Mouse (Mus musculus) embryonic facial prominence, embryonic 15.5 days (tissue): ENCODE results near the gene Pkn2. TPM values are rescaled to one million over a fixed set of nuclear protein-coding genes. Genes with fewer than 3 reads are reported as not detected.

Experiments
- ATAC-seq: fragments of 200-750 bp; cut with Nextera tagmentation; 2 replicates; pipeline ENCODE4 v1.8.0; 2017; ENCODE audit warnings: low read depth, moderate TSS enrichment; ENCODE audit not compliant: insufficient number of reproducible peaks, low FRiP score, low TSS enrichment
- H3K27ac ChIP-seq: fragments of 300-500 bp; sonication (generic); replicated peaks from 2 replicates; pipeline ENCODE4 v1.5.1; 2015; ENCODE audit warnings: mild to moderate bottlenecking, inconsistent platforms
- H3K27me3 ChIP-seq: fragments of 300-500 bp; sonication (generic); 2 replicates; pipeline ENCODE4 v1.6.1; 2015; ENCODE audit warnings: inconsistent platforms
- H3K36me3 ChIP-seq: fragments of 300-500 bp; sonication (generic); 2 replicates; pipeline ENCODE4 v1.6.1; 2015; ENCODE audit warnings: mild to moderate bottlenecking, inconsistent platforms
- H3K4me1 ChIP-seq: fragments of 300-500 bp; sonication (generic); 2 replicates; pipeline ENCODE4 v1.6.1; 2015; ENCODE audit warnings: inconsistent platforms
- H3K4me2 ChIP-seq: fragments of 300-500 bp; sonication (generic); replicated peaks from 2 replicates; pipeline ENCODE4 v1.6.1; 2015; ENCODE audit warnings: mild to moderate bottlenecking, inconsistent platforms
- H3K4me3 ChIP-seq: fragments of 300-500 bp; sonication (generic); replicated peaks from 2 replicates; pipeline ENCODE4 v1.5.1; 2015; ENCODE audit warnings: mild to moderate bottlenecking, inconsistent platforms
- H3K9ac ChIP-seq: fragments of 300-500 bp; sonication (generic); 2 replicates; pipeline ENCODE4 v1.6.1; 2015; ENCODE audit warnings: inconsistent platforms
- H3K9me3 ChIP-seq: fragments of 300-500 bp; sonication (generic); replicated peaks from 2 replicates; pipeline ENCODE4 v1.6.1; 2016; ENCODE audit warnings: inconsistent platforms
- WGBS: fragments of 180-500 bp; shearing (Covaris S2); methylation state at CpG from one replicate; pipeline ENCODE4 v1.1.7; 2015; 5-methylcytosine and 5-hydroxymethylcytosine counted together
- polyA plus RNA-seq: library from polyadenylated mRNA; unstranded; fragments of >200 nt; fragmentation: Nextera tagmentation; extraction: Ambion mirVana; gene quantifications from 2 replicates; pipeline ENCODE4 v1.2.1, GENCODE M21; 2015

The Pkn2 gene
- polyA plus RNA-seq, 1 experiment from 2014 or later: 41.4 TPM

DNA sequence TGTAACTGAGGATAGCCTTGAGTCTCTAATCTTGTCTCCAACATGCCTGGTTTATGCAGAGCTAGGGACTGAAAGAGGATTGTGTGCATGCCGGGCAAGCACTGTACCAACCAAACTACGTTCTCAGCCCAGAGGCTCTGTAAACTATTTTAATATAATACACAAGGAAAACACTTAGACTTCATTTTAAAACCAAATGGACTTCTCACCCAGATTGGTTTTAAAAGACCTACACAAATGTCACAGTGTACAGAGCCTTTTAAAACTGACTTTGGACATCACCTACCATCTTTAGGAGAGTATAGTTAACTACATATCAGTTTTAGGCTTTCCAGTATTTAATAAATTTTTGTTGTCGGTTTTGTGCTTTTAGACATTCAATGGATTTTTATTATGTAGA, 48.9 kb downstream of the Pkn2 start:
- H3K27ac ChIP-seq: no peak overlapping the region
- ATAC-seq: no peak
- H3K9ac ChIP-seq: no peak overlapping the region
- H3K27me3 ChIP-seq: no peaks in the 10 kb centered on the region
- peaks cover 9% of the 10 kb centered on the region for H3K36me3 ChIP-seq
- no peak overlapping the region for H3K4me3 ChIP-seq
- WGBS: 94% methylated on average over 3 of the region's 3 CpGs
- H3K9me3 ChIP-seq: no peaks in the 10 kb centered on the region
- H3K4me2 ChIP-seq: no peak overlapping the region
- no peaks in the 10 kb centered on the region for H3K4me1 ChIP-seq

DNA sequence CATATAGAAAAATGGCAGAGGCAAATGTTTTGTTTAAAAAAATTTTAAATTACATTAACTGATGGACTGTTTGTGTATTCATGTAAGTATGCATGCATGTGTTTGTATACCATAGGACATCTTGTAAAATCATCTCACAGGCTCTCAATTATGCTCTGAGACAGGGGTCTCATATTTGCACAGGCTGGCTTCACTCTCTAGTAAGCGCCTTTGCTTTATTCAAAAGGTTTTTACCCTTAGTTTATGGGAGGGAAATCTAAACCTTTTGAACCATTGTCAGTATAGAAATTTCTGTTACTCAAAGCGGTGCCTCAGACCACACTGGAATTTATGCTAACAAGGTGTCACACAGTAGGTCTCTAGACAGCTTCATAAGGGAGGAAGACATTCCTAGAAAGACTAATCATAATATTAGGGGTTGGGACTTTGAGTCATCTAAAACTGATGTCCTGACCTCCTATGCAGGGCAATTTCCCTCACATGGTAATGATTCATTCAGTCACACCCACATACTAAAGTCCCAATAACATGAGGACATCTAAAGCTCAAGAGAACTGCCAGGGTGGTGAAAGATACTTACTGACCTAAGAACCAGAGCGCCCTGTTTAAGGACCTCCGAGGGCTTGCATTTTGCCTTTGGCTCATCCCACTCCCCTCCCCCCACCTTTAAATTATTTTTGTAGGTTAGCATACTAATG, 55.2 kb downstream of the Pkn2 start:
- WGBS: 89% methylated on average over 4 of the region's 4 CpGs
- peaks cover 16% of the 10 kb centered on the region for H3K36me3 ChIP-seq
- no peak overlapping the region for H3K9ac ChIP-seq
- no peak for ATAC-seq
- no peak overlapping the region for H3K4me3 ChIP-seq
- no peak overlapping the region for H3K27ac ChIP-seq
- H3K4me1 ChIP-seq: no peaks in the 10 kb centered on the region
- H3K4me2 ChIP-seq: no peak overlapping the region
- no peaks in the 10 kb centered on the region for H3K27me3 ChIP-seq
- H3K9me3 ChIP-seq: no peaks in the 10 kb centered on the region

DNA sequence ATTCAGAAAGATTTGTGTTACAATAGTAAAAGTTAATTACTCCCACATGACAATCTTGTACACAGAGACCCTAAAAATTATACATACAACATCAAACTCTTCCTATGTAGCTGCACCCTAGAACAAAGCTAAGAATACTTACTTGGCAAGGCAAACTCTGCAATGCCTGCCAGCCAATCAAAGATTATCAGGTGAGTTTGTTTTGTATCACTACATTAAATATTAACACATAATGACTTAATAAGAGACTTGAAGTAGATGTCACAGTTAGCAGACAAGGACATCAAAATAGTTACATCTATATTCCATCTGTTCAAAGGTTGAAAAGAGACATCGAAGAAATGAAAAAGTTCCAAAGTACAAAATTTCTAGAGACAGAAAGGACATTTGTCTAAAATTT, 58.2 kb downstream of the Pkn2 start:
- Histone ChIP-seq H3K4me3 (no peak overlapping the region), H3K27ac (no peak overlapping the region), H3K4me1 (no peaks in the 10 kb centered on the region), H3K36me3 (peaks cover 18% of the 10 kb centered on the region), H3K4me2 (no peak overlapping the region), H3K9ac (no peak overlapping the region), H3K9me3 (no peaks in the 10 kb centered on the region), H3K27me3 (no peaks in the 10 kb centered on the region)
- no peak for ATAC-seq
- 81% methylated on average over 1 of the region's 1 CpGs for WGBS

DNA sequence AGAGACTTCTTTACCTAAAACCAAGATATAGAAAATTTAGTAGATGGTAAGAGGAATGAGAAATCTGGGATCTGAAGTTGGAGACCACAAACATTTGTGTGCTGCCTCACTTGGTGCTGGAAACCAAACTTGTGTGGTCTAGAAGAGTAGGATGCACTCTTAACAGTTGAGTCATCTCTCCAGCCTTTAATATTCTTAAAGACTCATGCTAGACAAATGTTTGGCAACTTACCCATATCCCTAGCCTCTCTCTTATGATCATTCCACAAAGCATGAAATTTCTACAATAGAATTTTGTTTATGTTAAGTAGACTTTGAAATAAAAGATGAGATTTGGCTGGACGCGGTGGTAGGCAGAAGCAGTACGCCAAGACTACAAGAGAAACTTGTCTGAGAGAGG, 64.3 kb downstream of the Pkn2 start:
- 90% methylated on average over 3 of the region's 3 CpGs for whole genome bisulfite sequencing
- no peak for ATAC-seq

DNA sequence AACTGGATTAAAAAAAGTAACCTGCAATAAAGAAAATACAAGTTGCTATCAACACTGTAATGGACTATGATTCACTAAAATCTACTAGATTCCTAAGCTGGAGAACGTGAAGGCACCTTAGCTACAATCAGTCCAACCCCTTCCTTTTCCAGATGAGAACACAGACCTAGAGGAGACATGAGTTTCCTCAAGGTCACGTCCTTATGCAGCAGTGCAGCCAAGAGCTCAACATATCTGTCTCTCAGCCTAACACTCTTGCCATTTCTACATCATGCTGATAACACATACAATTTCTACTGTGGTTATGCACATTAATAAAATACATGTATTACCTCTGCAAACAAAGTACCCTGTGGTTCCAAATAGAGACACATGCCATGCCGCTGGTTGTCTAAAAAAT, 70.2 kb downstream of the Pkn2 start:
- Histone ChIP-seq H3K9me3 (no peaks in the 10 kb centered on the region), H3K4me1 (no peaks in the 10 kb centered on the region), H3K4me3 (no peak overlapping the region), H3K9ac (no peak overlapping the region), H3K27ac (no peak overlapping the region), H3K27me3 (no peaks in the 10 kb centered on the region), H3K36me3 (peaks cover 26% of the 10 kb centered on the region), H3K4me2 (no peak overlapping the region)
- WGBS: 85% methylated on average over 3 of the region's 3 CpGs
- ATAC-seq: no peak

More for the DNA sequence above, 64.3 kb downstream of the Pkn2 start:
- Histone ChIP-seq H3K36me3 (peaks cover 12% of the 10 kb centered on the region; the same call in 1 of the 2 replicates), H3K4me3 (no peak overlapping the region), H3K4me2 (no peak overlapping the region), H3K27me3 (no peaks in the 10 kb centered on the region), H3K9ac (no peak overlapping the region), H3K27ac (no peak overlapping the region), H3K9me3 (no peaks in the 10 kb centered on the region), H3K4me1 (no peaks in the 10 kb centered on the region)

DNA sequence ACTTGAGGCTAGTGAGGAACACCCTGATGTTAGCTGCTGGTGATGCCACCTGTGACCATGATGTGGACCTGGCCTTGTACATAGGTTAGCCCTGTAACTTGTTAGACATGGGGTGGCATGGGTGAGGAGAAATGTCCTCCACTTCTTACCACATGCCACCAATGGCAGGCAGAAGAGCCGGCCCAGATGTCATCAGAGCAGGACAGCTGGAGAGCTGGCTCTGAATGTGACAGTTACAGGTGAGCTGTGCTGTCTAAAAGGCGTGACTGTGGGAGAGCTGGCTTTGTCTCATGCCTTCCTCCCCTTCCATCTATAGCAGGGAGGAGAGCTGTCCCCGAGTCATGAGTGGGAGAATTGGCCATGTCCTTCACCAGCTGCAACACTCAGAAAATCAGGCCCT, 86.2 kb downstream of the Pkn2 start:
- Histone ChIP-seq H3K27ac (no peak overlapping the region), H3K9ac (no peak overlapping the region), H3K4me2 (no peak overlapping the region), H3K9me3 (no peaks in the 10 kb centered on the region), H3K27me3 (no peaks in the 10 kb centered on the region), H3K4me1 (no peaks in the 10 kb centered on the region), H3K36me3 (peaks cover 41% of the 10 kb centered on the region), H3K4me3 (no peak overlapping the region)
- no peak for ATAC-seq
- WGBS: 84% methylated on average over 3 of the region's 3 CpGs

DNA sequence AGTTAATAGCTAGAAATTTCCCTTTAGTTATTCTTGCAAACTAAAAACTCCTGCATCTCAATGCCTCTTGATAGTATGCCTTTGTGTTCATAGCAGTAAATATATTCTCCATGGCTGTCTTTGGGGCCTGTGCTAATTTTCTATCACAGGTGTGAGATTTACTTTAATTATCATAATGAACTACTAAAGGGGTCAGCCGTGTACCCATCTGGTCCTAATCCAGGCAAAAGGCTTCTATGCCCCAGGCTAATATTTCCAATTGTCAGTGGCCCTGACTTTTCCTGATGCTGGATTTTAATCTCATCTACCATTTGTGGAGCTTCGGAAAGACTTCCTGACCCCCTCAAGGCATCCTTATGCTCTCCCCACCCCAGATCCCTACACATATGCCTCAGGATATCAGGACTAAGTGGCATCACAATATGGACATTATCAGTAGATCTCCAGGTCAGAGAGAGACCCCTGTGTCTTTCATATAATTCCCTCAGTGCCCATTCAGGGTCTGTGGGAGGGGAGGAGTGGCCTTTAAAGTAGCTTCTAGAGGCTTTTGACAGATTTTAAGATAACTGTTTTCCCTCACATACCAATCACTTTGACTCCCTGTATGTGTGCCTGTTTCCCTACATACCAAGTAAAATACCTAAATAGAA, 95.3 kb downstream of the Pkn2 start:
- no peak for ATAC-seq
- 23% methylated on average over 2 of the region's 2 CpGs for WGBS
- H3K9ac ChIP-seq: no peak overlapping the region
- no peaks in the 10 kb centered on the region for H3K27me3 ChIP-seq
- H3K36me3 ChIP-seq: peaks cover 47% of the 10 kb centered on the region
- H3K27ac ChIP-seq: no peak overlapping the region
- H3K4me2 ChIP-seq: no peak overlapping the region
- H3K9me3 ChIP-seq: no peaks in the 10 kb centered on the region
- H3K4me3 ChIP-seq: no peak overlapping the region
- no peaks in the 10 kb centered on the region for H3K4me1 ChIP-seq

DNA sequence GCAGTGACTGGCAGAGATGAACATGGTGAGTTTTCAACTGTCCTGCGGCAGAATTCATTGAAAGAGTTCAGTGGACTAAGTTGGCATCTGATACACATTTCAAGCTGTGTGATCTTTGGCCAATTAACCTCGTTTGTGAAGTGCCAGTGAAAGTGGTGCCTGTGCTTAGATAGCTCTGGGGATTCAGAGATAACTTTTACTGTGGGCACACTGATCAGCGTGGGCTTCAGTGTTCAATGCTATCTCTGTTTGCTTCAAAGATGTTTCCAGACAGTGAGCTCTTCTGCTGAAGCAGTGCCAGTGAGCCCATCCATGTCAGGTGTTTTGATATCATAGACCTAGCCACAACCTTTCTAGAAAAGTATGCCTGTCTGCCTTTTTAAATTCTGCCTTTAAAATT, 104.6 kb downstream of the Pkn2 start:
- H3K4me1 ChIP-seq: no peaks in the 10 kb centered on the region
- ATAC-seq: no peak
- WGBS: 79% methylated on average over 3 of the region's 3 CpGs
- no peaks in the 10 kb centered on the region for H3K27me3 ChIP-seq
- no peaks in the 10 kb centered on the region for H3K9me3 ChIP-seq
- H3K27ac ChIP-seq: no peak overlapping the region
- H3K4me2 ChIP-seq: no peak overlapping the region
- no peak overlapping the region for H3K4me3 ChIP-seq
- no peak overlapping the region for H3K9ac ChIP-seq
- peaks cover 62% of the 10 kb centered on the region for H3K36me3 ChIP-seq

DNA sequence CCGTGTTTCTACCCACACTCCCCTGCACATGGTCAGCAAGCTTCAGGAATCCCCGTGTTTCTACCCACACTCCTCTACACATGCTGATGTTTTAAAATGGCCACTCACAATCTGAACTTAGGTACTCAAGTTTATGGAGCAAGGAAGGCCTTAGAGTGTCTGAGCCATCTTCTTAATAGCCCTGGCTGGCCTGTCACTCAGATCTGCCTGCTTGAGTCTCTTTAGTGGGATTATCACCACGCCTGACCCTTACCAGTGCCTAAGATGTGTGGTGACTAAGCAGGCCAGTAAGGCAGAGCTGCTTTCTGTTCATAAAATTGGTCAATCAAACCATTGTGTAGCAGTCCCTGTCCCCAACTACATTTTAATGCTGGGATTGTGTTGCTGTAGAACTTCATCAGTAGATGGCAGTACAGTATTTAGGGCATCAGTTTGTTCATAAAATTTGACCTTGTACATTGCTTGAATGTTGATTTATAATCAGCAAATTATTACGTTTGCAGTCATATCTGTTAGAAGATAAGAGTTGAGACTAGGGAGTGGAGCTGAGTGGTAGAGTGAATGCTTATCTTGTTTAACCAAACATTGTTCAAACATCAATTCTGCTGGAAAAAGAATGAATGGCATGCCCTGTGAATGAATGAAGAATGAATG, 108.1 kb downstream of the Pkn2 start:
- Histone ChIP-seq H3K27me3 (no peaks in the 10 kb centered on the region), H3K4me3 (no peak overlapping the region), H3K9me3 (no peaks in the 10 kb centered on the region), H3K4me2 (no peak overlapping the region), H3K9ac (no peak overlapping the region), H3K4me1 (no peaks in the 10 kb centered on the region), H3K27ac (no peak overlapping the region), H3K36me3 (peaks cover 38% of the 10 kb centered on the region; the same call in 1 of the 2 replicates)
- WGBS: 73% methylated on average over 4 of the region's 4 CpGs
- no peak for ATAC-seq

DNA sequence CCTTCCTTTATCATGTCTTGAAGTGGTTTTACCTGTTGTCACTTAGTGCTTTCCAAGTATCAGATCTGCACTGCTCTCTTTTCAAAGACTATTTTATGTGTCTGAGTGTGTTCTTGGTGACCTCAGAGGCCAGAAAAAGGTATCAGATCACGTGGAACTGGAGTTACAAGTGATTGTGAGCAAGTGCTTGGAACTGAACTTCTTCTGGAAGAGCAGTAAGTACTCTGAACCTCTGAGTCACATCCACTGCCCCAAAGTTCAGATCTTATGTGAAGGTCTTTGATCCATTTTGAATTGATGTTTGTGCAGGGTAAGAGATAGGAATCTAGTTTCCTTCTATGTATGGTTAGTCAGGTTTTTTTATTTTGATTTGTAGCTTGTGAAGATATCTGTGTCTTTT, 111.3 kb downstream of the Pkn2 start:
- H3K4me3 ChIP-seq: no peak overlapping the region
- no peak for ATAC-seq
- no peaks in the 10 kb centered on the region for H3K27me3 ChIP-seq
- H3K36me3 ChIP-seq: 0 out of 2 replicates have a peak, but pooled peaks cover 23% of the 10 kb centered on the region
- 45% methylated on average over 1 of the region's 1 CpGs for WGBS
- H3K27ac ChIP-seq: no peak overlapping the region
- H3K4me1 ChIP-seq: peaks cover 9% of the 10 kb centered on the region
- H3K9ac ChIP-seq: no peak overlapping the region
- no peaks in the 10 kb centered on the region for H3K9me3 ChIP-seq
- H3K4me2 ChIP-seq: no peak overlapping the region

DNA sequence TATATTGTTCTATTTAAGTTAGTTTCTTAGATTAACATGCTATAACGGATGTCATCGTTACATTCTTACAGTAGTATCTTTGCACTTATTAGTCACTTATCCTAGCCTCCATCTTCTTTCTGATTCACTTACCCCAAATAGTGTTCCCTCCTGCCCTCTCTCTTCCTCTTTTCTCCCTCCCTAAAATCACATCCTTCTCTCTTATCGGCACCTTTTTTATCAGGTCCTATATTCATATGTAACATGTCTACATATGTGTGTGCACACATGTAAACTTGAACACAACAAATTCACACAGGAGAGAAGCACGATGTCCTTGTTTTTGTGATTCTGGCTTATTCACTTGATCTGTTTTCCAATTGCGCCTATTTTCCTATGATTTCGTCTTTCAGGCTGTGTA, 113.3 kb downstream of the Pkn2 start:
- ATAC-seq: no peak
- Histone ChIP-seq H3K27me3 (no peaks in the 10 kb centered on the region), H3K9ac (no peak overlapping the region), H3K4me3 (no peak overlapping the region), H3K4me1 (peaks cover 9% of the 10 kb centered on the region), H3K27ac (no peak overlapping the region), H3K36me3 (0 out of 2 replicates have a peak, but pooled peaks cover 21% of the 10 kb centered on the region), H3K4me2 (no peak overlapping the region), H3K9me3 (no peaks in the 10 kb centered on the region)
- WGBS: 93% methylated on average over 6 of the region's 6 CpGs
